Mouse (Mus musculus): Measurements from ENCODE around the gene Srebf2.
A peak's percentile ranks its signal among the peaks of the same experiment; 100 is the strongest.
"Not testable (repeated sequence)": the region's sequence is repeated elsewhere in the genome, so short reads cannot be mapped to it uniquely, and the experiment has no call there.

The Srebf2 gene

GRCm38 (mm10) chr15:82146770-82147610 lies at the start of gene Srebf2:
TSS of gene Srebf2 (plus strand) at chr15:82147181.
- peak; percentile 100 for DNase-seq (ENCODE audit: low read depth, low spot score)

GRCm38 (mm10) chr15:82106953-82107555 lies 39.9 kb upstream of the Srebf2 start:
- DNase-seq (ENCODE audit: low read depth, low spot score) = peak; percentile 87

GRCm38 (mm10) chr15:82120544-82120943 lies 26.4 kb upstream of the Srebf2 start:
- no peak for DNase-seq (ENCODE audit: low read depth, low spot score)

- DNase-seq (ENCODE audit: low read depth, low spot score) = not testable (repeated sequence)
These were observed 20.3 kb upstream of the Srebf2 start for GRCm38 (mm10) chr15:82126690-82127089.

GRCm38 (mm10) chr15:82127426-82128374 lies 19.3 kb upstream of the Srebf2 start, which contains the start of gene Ccdc134:
TSS of gene Ccdc134 (plus strand) at chr15:82127922.
- peak; percentile 97 for DNase-seq (ENCODE audit: low read depth, low spot score)

GRCm38 (mm10) chr15:82128398-82128797 lies 18.6 kb upstream of the Srebf2 start:
- DNase-seq (ENCODE audit: low read depth, low spot score) = no peak

GRCm38 (mm10) chr15:82130599-82130998 lies 16.4 kb upstream of the Srebf2 start:
- no peak for DNase-seq (ENCODE audit: low read depth, low spot score)

GRCm38 (mm10) chr15:82135372-82135771 lies 11.6 kb upstream of the Srebf2 start:
- DNase-seq (ENCODE audit: low read depth, low spot score) = no peak

GRCm38 (mm10) chr15:82138565-82138964 lies 8.4 kb upstream of the Srebf2 start:
- DNase-seq (ENCODE audit: low read depth, low spot score) = peak; percentile 77

- DNase-seq (ENCODE audit: low read depth, low spot score) = peak; percentile 45
These were observed 7.8 kb upstream of the Srebf2 start for GRCm38 (mm10) chr15:82139196-82139595.

- DNase-seq (ENCODE audit: low read depth, low spot score) = peak; percentile 64
These were observed 6.6 kb upstream of the Srebf2 start for GRCm38 (mm10) chr15:82140355-82140754.

- DNase-seq (ENCODE audit: low read depth, low spot score) = no peak
These were observed 2.8 kb upstream of the Srebf2 start for GRCm38 (mm10) chr15:82144157-82144556.

GRCm38 (mm10) chr15:82145408-82145807 lies 1.6 kb upstream of the Srebf2 start:
- DNase-seq (ENCODE audit: low read depth, low spot score) = peak; percentile 72

GRCm38 (mm10) chr15:82145851-82146769 lies 871 bp upstream of the Srebf2 start:
- peak; percentile 29 for DNase-seq (ENCODE audit: low read depth, low spot score)

GRCm38 (mm10) chr15:82147611-82148111 lies 680 bp downstream of the Srebf2 start:
- peak; percentile 69 for DNase-seq (ENCODE audit: low read depth, low spot score)

GRCm38 (mm10) chr15:82148510-82148911 lies 1.5 kb downstream of the Srebf2 start:
- DNase-seq (ENCODE audit: low read depth, low spot score) = no peak

- no peak for DNase-seq (ENCODE audit: low read depth, low spot score)
These were observed 3.1 kb downstream of the Srebf2 start for GRCm38 (mm10) chr15:82150042-82150441.

GRCm38 (mm10) chr15:82151176-82151575 lies 4.2 kb downstream of the Srebf2 start:
- no peak for DNase-seq (ENCODE audit: low read depth, low spot score)

- peak; percentile 47 for DNase-seq (ENCODE audit: low read depth, low spot score)
These were observed 5.0 kb downstream of the Srebf2 start for GRCm38 (mm10) chr15:82152022-82152421.

GRCm38 (mm10) chr15:82152435-82152834 lies 5.5 kb downstream of the Srebf2 start:
- no peak for DNase-seq (ENCODE audit: low read depth, low spot score)

Data from ZHBTc4 (cell line).